Mouse (Mus musculus) lung, postnatal 0 days (tissue): ENCODE measurements around the gene Cbr2.

ENCODE experiments used
- CTCF ChIP-seq: IDR thresholded peaks from 2 replicates; pipeline ENCODE4 v1.5.1; 2016; ENCODE audit warnings: antibody characterized with exemption, mild to moderate bottlenecking
- EP300 ChIP-seq: IDR thresholded peaks from 2 replicates; pipeline ENCODE4 v1.6.1; 2016; ENCODE audit warnings: antibody characterized with exemption, mild to moderate bottlenecking, control low read depth

GRCm38 (mm10) chr11:120689365-120689764 is 42.5 kb downstream of the Cbr2 start:
- TF ChIP-seq CTCF (no peak), EP300 (no peak)
